Mouse (Mus musculus) ES-E14 (cell line): ENCODE data around the gene Armc7. TPM values are rescaled to one million over a fixed set of nuclear protein-coding genes. Genes with fewer than 3 reads are reported as not detected.

Experiments used
- DNase-seq: peaks from one replicate; pipeline ENCODE4 v3.0.0-alpha.2; 2013; ENCODE audit warnings: low read depth, low spot score
- H3K27ac ChIP-seq: 2 replicates; pipeline ENCODE4 v1.5.1; 2012; ENCODE audit warnings: low read depth, mild to moderate bottlenecking, low read length, moderate library complexity, mixed read lengths; ENCODE audit not compliant: poor library complexity, insufficient read depth, severe bottlenecking
- H3K36me3 ChIP-seq: 2 replicates; pipeline ENCODE4 v1.6.1; 2012; ENCODE audit warnings: mild to moderate bottlenecking, low read length, moderate library complexity, mixed read lengths; ENCODE audit not compliant: control insufficient read depth, poor library complexity, insufficient read depth, severe bottlenecking
- H3K4me1 ChIP-seq, 2 experiments: fragments of 150-350 bp in 1 of 2; sonication (generic) in 1 of 2; 2 replicates each; pipeline ENCODE4 v1.6.1; 2012; ENCODE audit warnings: low read length in 2 of 2, mild to moderate bottlenecking in 1 of 2, mixed read lengths in 1 of 2; ENCODE audit not compliant: control insufficient read depth in 2 of 2, insufficient read depth in 2 of 2, poor library complexity in 1 of 2
- H3K4me3 ChIP-seq, 2 experiments: fragments of 150-350 bp in 1 of 2; sonication (generic) in 1 of 2; 2 replicates each; pipeline ENCODE4 v1.5.1; 2012; ENCODE audit warnings: low read length in 2 of 2, low read depth in 1 of 2, mild to moderate bottlenecking in 1 of 2, mixed read lengths in 1 of 2; ENCODE audit not compliant: insufficient read depth in 1 of 2, poor library complexity in 1 of 2, severe bottlenecking in 1 of 2
- H3K9ac ChIP-seq: 2 replicates; pipeline ENCODE4 v1.6.1; 2012; ENCODE audit warnings: low read depth, mild to moderate bottlenecking, low read length, mixed read lengths; ENCODE audit not compliant: poor library complexity, insufficient read depth, severe bottlenecking
- H3K9me3 ChIP-seq: fragments of 150-350 bp; sonication (generic); 2 replicates; pipeline ENCODE4 v1.6.1; 2012; ENCODE audit warnings: low read depth, mild to moderate bottlenecking, low read length; ENCODE audit not compliant: control insufficient read depth, insufficient read depth
- CHD2 ChIP-seq: IDR thresholded peaks from 2 replicates; pipeline ENCODE4 v1.6.1; 2014; ENCODE audit warnings: mild to moderate bottlenecking, low read depth, low read length, inconsistent platforms
- HCFC1 ChIP-seq: IDR thresholded peaks from 2 replicates; pipeline ENCODE4 v1.6.1; 2012; ENCODE audit warnings: low read length, inconsistent platforms, borderline replicate concordance; ENCODE audit not compliant: insufficient read depth
- MAFK ChIP-seq: IDR thresholded peaks from 2 replicates; pipeline ENCODE4 v1.6.1; 2014; ENCODE audit warnings: mild to moderate bottlenecking, low read depth, low read length, inconsistent platforms; ENCODE audit not compliant: insufficient read depth
- ZC3H11A ChIP-seq: IDR thresholded peaks from 2 replicates; pipeline ENCODE4 v1.6.1; 2012; ENCODE audit warnings: low read depth, mild to moderate bottlenecking, inconsistent platforms, low read length, borderline replicate concordance
- ZNF384 ChIP-seq: IDR thresholded peaks from 2 replicates; pipeline ENCODE4 v1.6.1; 2012; ENCODE audit warnings: low read depth, low read length, inconsistent platforms
- in situ Hi-C, 2 experiments: fragments of 600-800 bp; cut with MboI; formaldehyde crosslinking; loops; one replicate each; pipeline ENCODE4 v1.15.1; 2025; ENCODE audit warnings: low sequenced_read_pairs in 2 of 2, inconsistent platforms in 1 of 2; ENCODE audit not compliant: unreplicated experiment in 2 of 2
- total RNA-seq: library from RNA; depleted of rRNA; stranded (reverse); fragments of 300-350 nt; gene quantifications from 2 replicates; pipeline ENCODE4 v1.2.3, GENCODE M21; 2012

Gene Armc7
- total RNA-seq, 1 experiment: 4.8 TPM

GRCm38 (mm10) chr11:115510507-115510888, 35.0 kb downstream of the Armc7 start:
- H3K36me3 ChIP-seq: peaks cover 4% of the 10 kb centered on the region; the same call in 1 of the 2 replicates
- TF ChIP-seq ZNF384 (no peak), MAFK (no peak), HCFC1 (no peak), ZC3H11A (no peak), CHD2 (no peak)
- H3K27ac ChIP-seq: no peak overlapping the region
- DNase-seq: no peak
- peaks cover 12 to 26% of the 10 kb centered on the region in 2 experiments; a peak in 3 of 4 replicates for H3K4me1 ChIP-seq
- H3K9ac ChIP-seq: no peak overlapping the region
- in situ Hi-C loops: no loop called here
- H3K4me3 ChIP-seq: no peak overlapping the region
- no peaks in the 10 kb centered on the region for H3K9me3 ChIP-seq

DNA sequence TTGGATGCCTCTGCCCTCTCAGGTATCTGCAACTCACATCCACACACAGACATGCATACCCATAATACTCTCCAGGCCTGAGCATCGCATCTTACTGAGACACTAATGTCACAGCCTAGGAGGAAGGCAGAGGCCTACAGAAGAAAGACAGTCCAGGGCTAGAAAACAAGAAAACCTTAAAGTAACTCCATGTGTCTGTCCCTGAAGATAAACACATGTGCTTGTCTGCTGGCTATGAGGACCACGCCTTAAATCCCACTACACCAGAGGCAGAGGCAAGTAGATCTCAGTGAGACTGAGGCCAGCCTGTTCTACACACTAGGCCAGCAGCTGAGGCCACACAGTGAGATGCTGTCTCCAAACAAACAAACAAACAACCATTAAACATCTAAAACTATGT, 35.7 kb downstream of the Armc7 start:
- peaks cover 12 to 26% of the 10 kb centered on the region in 2 experiments; a peak in 3 of 4 replicates for H3K4me1 ChIP-seq
- no peak overlapping the region for H3K27ac ChIP-seq
- no peak overlapping the region for H3K9ac ChIP-seq

DNA sequence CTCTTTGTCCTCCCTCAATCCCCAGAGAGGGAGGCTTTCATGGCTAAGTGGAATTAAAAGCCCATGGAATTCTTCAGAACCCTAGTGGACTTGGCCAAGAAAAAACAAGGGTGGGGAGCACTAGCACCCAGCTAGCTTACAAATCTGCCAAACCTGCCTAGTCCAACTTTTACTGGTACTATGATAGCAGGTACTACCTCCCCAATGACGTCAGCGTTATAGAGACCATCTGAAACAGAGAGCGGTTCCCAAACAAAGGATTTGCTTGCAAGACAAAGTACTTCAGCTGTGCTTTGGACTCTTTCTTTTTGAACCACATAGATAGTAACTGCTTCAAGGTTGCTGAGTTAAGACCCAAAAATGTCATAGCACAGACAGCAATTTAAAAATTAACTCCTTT, 36.5 kb downstream of the Armc7 start:
- H3K9ac ChIP-seq: no peak overlapping the region
- no peaks in the 10 kb centered on the region for H3K9me3 ChIP-seq
- no peak for DNase-seq
- H3K27ac ChIP-seq: no peak overlapping the region
- H3K36me3 ChIP-seq: peaks cover 4% of the 10 kb centered on the region; the same call in 1 of the 2 replicates
- no peak overlapping the region for H3K4me3 ChIP-seq
- TF ChIP-seq HCFC1: no peak
- no peak for TF ChIP-seq ZC3H11A
- TF ChIP-seq ZNF384: no peak
- no peak for TF ChIP-seq CHD2
- no peak for TF ChIP-seq MAFK
- peaks cover 12 to 24% of the 10 kb centered on the region in 2 experiments; a peak in 3 of 4 replicates for H3K4me1 ChIP-seq
- in situ Hi-C loops: no loop called here

More for the DNA sequence above, 35.7 kb downstream of the Armc7 start:
- no peak for DNase-seq
- Histone ChIP-seq H3K9me3 (no peaks in the 10 kb centered on the region), H3K4me3 (no peak overlapping the region), H3K36me3 (peaks cover 4% of the 10 kb centered on the region; the same call in 1 of the 2 replicates)
- in situ Hi-C loops: no loop called here
- TF ChIP-seq ZC3H11A (no peak), CHD2 (no peak), MAFK (no peak), HCFC1 (no peak), ZNF384 (no peak)

GRCm38 (mm10) chr11:115512407-115513183, 37.1 kb downstream of the Armc7 start:
- Histone ChIP-seq H3K4me3 (peak overlapping the region; percentile 74 to 99), H3K36me3 (peaks cover 4% of the 10 kb centered on the region; the same call in 1 of the 2 replicates), H3K9ac (peak overlapping the region; percentile 98; the same call in 1 of the 2 replicates), H3K9me3 (no peaks in the 10 kb centered on the region), H3K27ac (no peak overlapping the region), H3K4me1 (peaks cover 11 to 24% of the 10 kb centered on the region in 2 experiments; a peak in 3 of 4 replicates)
- DNase-seq: no peak
- in situ Hi-C loops: no loop called here
- no peak for TF ChIP-seq HCFC1
- TF ChIP-seq CHD2: no peak
- TF ChIP-seq MAFK: no peak
- no peak for TF ChIP-seq ZNF384
- no peak for TF ChIP-seq ZC3H11A
